Mouse (Mus musculus) neural tube, embryonic 14.5 days (tissue): ENCODE data around the gene Gm20388. TPM values are rescaled to one million over a fixed set of nuclear protein-coding genes. Genes with fewer than 3 reads are reported as not detected.

Experiments
- ATAC-seq: fragments of 200-750 bp; cut with Nextera tagmentation; 2 replicates; pipeline ENCODE4 v1.8.0; 2017; ENCODE audit warnings: low read depth, mild to moderate bottlenecking, moderate TSS enrichment, moderate library complexity
- H3K27ac ChIP-seq: fragments of 300-500 bp; sonication (generic); 2 replicates; pipeline ENCODE4 v1.5.1; 2014; ENCODE audit warnings: low read depth, mild to moderate bottlenecking, control low read depth, low read length, moderate library complexity, mixed read lengths
- H3K27me3 ChIP-seq: fragments of 300-500 bp; sonication (generic); 2 replicates; pipeline ENCODE4 v1.6.1; 2014; ENCODE audit warnings: low read length; ENCODE audit not compliant: control insufficient read depth, insufficient read depth
- H3K36me3 ChIP-seq: fragments of 300-500 bp; sonication (generic); 2 replicates; pipeline ENCODE4 v1.6.1; 2014; ENCODE audit warnings: low read length, mixed read lengths; ENCODE audit not compliant: control insufficient read depth, insufficient read depth
- H3K4me1 ChIP-seq: fragments of 300-500 bp; sonication (generic); 2 replicates; pipeline ENCODE4 v1.6.1; 2014; ENCODE audit warnings: low read length; ENCODE audit not compliant: control insufficient read depth, insufficient read depth
- H3K4me2 ChIP-seq: fragments of 300-500 bp; sonication (generic); 2 replicates; pipeline ENCODE4 v1.6.1; 2014; ENCODE audit warnings: mild to moderate bottlenecking, low read depth, low read length, control low read depth
- H3K4me3 ChIP-seq: fragments of 300-500 bp; sonication (generic); 2 replicates; pipeline ENCODE4 v1.5.1; 2014; ENCODE audit warnings: low read depth, low read length, control low read depth, mixed read lengths
- H3K9ac ChIP-seq: fragments of 300-500 bp; sonication (generic); replicated peaks from 2 replicates; pipeline ENCODE4 v1.6.1; 2014; ENCODE audit warnings: low read depth, mild to moderate bottlenecking, control low read depth, low read length, mixed read lengths
- H3K9me3 ChIP-seq: fragments of 300-500 bp; sonication (generic); 2 replicates; pipeline ENCODE4 v1.6.1; 2016; ENCODE audit warnings: low read length; ENCODE audit not compliant: control insufficient read depth
- WGBS: fragments of 180-500 bp; shearing (Covaris S2); extraction: QIAGEN DNeasy Blood & Tissue Kit; methylation state at CpG from one replicate; pipeline ENCODE4 v1.1.7; 2014; 5-methylcytosine and 5-hydroxymethylcytosine counted together
- polyA plus RNA-seq: library from polyadenylated mRNA; unstranded; fragments of >200 nt; fragmentation: Nextera tagmentation; extraction: Ambion mirVana; gene quantifications from 2 replicates; pipeline ENCODE4 v1.2.1, GENCODE M21; 2014

Gene Gm20388
- polyA plus RNA-seq, 1 experiment from 2014 or later = 10.3 TPM

GRCm38 (mm10) chr8:120120951-120121350, 210.3 kb downstream of the Gm20388 start:
- Histone ChIP-seq H3K27ac (no peak overlapping the region), H3K9me3 (no peaks in the 10 kb centered on the region), H3K36me3 (no peaks in the 10 kb centered on the region), H3K9ac (no peak overlapping the region), H3K4me2 (no peak overlapping the region), H3K27me3 (no peaks in the 10 kb centered on the region), H3K4me1 (no peaks in the 10 kb centered on the region), H3K4me3 (no peak overlapping the region)
- no peak for ATAC-seq
- 63% methylated on average over 5 of the region's 5 CpGs for WGBS

GRCm38 (mm10) chr8:120124261-120124660, 213.6 kb downstream of the Gm20388 start:
- Histone ChIP-seq H3K9ac (no peak overlapping the region), H3K9me3 (no peaks in the 10 kb centered on the region), H3K36me3 (no peaks in the 10 kb centered on the region), H3K4me3 (no peak overlapping the region), H3K4me2 (no peak overlapping the region), H3K27ac (no peak overlapping the region), H3K27me3 (no peaks in the 10 kb centered on the region), H3K4me1 (peaks cover 5% of the 10 kb centered on the region; the same call in 1 of the 2 replicates)
- 63% methylated on average over 6 of the region's 6 CpGs for WGBS
- no peak for ATAC-seq

GRCm38 (mm10) chr8:120124836-120125389, 214.3 kb downstream of the Gm20388 start:
- 41% methylated on average over 7 of the region's 7 CpGs for WGBS
- no peak overlapping the region for H3K4me3 ChIP-seq
- H3K9ac ChIP-seq = no peak overlapping the region
- H3K9me3 ChIP-seq = no peaks in the 10 kb centered on the region
- no peak overlapping the region for H3K4me2 ChIP-seq
- H3K27ac ChIP-seq = no peak overlapping the region
- ATAC-seq = no peak
- H3K4me1 ChIP-seq = peaks cover 5% of the 10 kb centered on the region; the same call in 1 of the 2 replicates
- H3K36me3 ChIP-seq = no peaks in the 10 kb centered on the region
- no peaks in the 10 kb centered on the region for H3K27me3 ChIP-seq

GRCm38 (mm10) chr8:120126357-120127161, 215.9 kb downstream of the Gm20388 start:
- H3K36me3 ChIP-seq = no peaks in the 10 kb centered on the region
- H3K27me3 ChIP-seq = no peaks in the 10 kb centered on the region
- H3K4me3 ChIP-seq = no peak overlapping the region
- no peak for ATAC-seq
- WGBS = 35% methylated on average over 14 of the region's 14 CpGs
- H3K4me1 ChIP-seq = peaks cover 5% of the 10 kb centered on the region; the same call in 1 of the 2 replicates
- no peak overlapping the region; the same call in 1 of the 2 replicates for H3K9ac ChIP-seq
- H3K9me3 ChIP-seq = no peaks in the 10 kb centered on the region
- H3K27ac ChIP-seq = no peak overlapping the region; the same call in 1 of the 2 replicates
- H3K4me2 ChIP-seq = no peak overlapping the region

- Histone ChIP-seq H3K27ac (no peak overlapping the region), H3K9ac (no peak overlapping the region), H3K4me1 (peaks cover 5% of the 10 kb centered on the region; the same call in 1 of the 2 replicates), H3K4me3 (no peak overlapping the region), H3K9me3 (no peaks in the 10 kb centered on the region), H3K36me3 (no peaks in the 10 kb centered on the region), H3K27me3 (no peaks in the 10 kb centered on the region), H3K4me2 (no peak overlapping the region)
- ATAC-seq = no peak
- WGBS = 54% methylated on average over 4 of the region's 4 CpGs
These were observed 218.9 kb downstream of the Gm20388 start for GRCm38 (mm10) chr8:120129547-120129946.

- Histone ChIP-seq H3K9me3 (no peaks in the 10 kb centered on the region), H3K27ac (no peak overlapping the region), H3K4me1 (peaks cover 5% of the 10 kb centered on the region; the same call in 1 of the 2 replicates), H3K27me3 (no peaks in the 10 kb centered on the region), H3K4me2 (no peak overlapping the region), H3K36me3 (no peaks in the 10 kb centered on the region), H3K4me3 (no peak overlapping the region), H3K9ac (no peak overlapping the region)
- 80% methylated on average over 8 of the region's 8 CpGs for WGBS
- no peak for ATAC-seq
These were observed 220.5 kb downstream of the Gm20388 start for GRCm38 (mm10) chr8:120131158-120131557.

- Histone ChIP-seq H3K36me3 (no peaks in the 10 kb centered on the region), H3K4me1 (no peaks in the 10 kb centered on the region), H3K27ac (no peak overlapping the region), H3K4me3 (no peak overlapping the region), H3K9ac (no peak overlapping the region), H3K4me2 (no peak overlapping the region), H3K27me3 (no peaks in the 10 kb centered on the region), H3K9me3 (no peaks in the 10 kb centered on the region)
- 89% methylated on average over 7 of the region's 7 CpGs for WGBS
- no peak for ATAC-seq
These were observed 222.5 kb downstream of the Gm20388 start for GRCm38 (mm10) chr8:120133169-120133568.

- 91% methylated on average over 7 of the region's 7 CpGs for WGBS
- Histone ChIP-seq H3K4me1 (no peaks in the 10 kb centered on the region), H3K27ac (no peak overlapping the region), H3K4me3 (no peak overlapping the region), H3K4me2 (no peak overlapping the region), H3K9me3 (no peaks in the 10 kb centered on the region), H3K27me3 (no peaks in the 10 kb centered on the region), H3K9ac (no peak overlapping the region), H3K36me3 (no peaks in the 10 kb centered on the region)
- no peak for ATAC-seq
These were observed 225.0 kb downstream of the Gm20388 start for GRCm38 (mm10) chr8:120135687-120136086.

- Histone ChIP-seq H3K4me3 (no peak overlapping the region), H3K4me1 (no peaks in the 10 kb centered on the region), H3K27ac (no peak overlapping the region), H3K27me3 (no peaks in the 10 kb centered on the region), H3K9ac (no peak overlapping the region), H3K36me3 (no peaks in the 10 kb centered on the region), H3K9me3 (no peaks in the 10 kb centered on the region), H3K4me2 (no peak overlapping the region)
- no peak for ATAC-seq
- 57% methylated on average over 7 of the region's 7 CpGs for WGBS
These were observed 226.0 kb downstream of the Gm20388 start for GRCm38 (mm10) chr8:120136618-120137017.
